Mouse (Mus musculus): ENCODE results near the gene Gfi1b.

DNA sequence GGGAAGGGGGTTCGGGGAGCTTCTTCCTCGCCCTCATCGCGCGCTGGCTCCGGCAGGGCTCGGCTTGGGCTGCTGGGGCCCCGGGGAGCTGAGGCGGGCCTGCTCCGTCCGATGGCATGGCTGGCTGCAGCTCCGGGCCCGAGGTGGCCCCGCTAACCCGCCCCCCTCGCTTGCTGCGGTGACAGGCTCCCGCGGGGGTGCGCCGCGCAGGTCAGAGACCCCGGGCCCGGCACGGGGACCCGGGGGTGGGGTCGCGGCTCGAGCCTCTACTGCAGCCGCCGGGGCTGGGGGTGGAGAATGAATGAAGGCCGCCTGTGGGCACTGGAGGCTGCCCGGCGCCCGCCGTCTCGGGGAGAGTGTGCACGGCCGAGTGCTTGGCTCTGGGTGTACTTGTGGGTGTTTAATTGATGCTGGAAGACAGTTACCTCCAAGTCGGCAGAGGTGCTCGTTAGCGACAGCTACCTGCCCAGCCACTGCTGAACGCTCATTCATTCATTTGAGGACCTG lies 19.7 kb upstream of the Gfi1b start:
- TF ChIP-seq EP300 (IDR thresholded peaks at IDR 0.05) (no peak), CTCF (IDR thresholded peaks at IDR 0.05) (no peak)

Data from lung, postnatal 0 days (tissue).